Mouse (Mus musculus) MEL (cell line): ENCODE results near the gene P3h4. TPM values are rescaled to one million over a fixed set of nuclear protein-coding genes. Genes with fewer than 3 reads are reported as not detected.

Experiments used
- DNase-seq: peaks from one replicate; pipeline ENCODE4 v3.0.0; 2011; ENCODE audit warnings: low read depth, low spot score
- H3K27ac ChIP-seq: 2 replicates; pipeline ENCODE4 v1.5.1; 2012; ENCODE audit warnings: low read depth, mild to moderate bottlenecking, control low read depth, low read length, moderate library complexity; ENCODE audit not compliant: control insufficient read depth
- H3K27me3 ChIP-seq, 2 experiments: fragments of 150-350 bp in 1 of 2; sonication (generic) in 1 of 2; 2 replicates each; pipeline ENCODE4 v1.6.1; 2012; ENCODE audit warnings: low read length in 2 of 2, mild to moderate bottlenecking in 2 of 2, improper control_type of control experiment in 1 of 2, moderate library complexity in 1 of 2; ENCODE audit not compliant: insufficient read depth in 2 of 2, control insufficient read depth in 1 of 2
- H3K36me3 ChIP-seq, 2 experiments: 2 replicates each; pipeline ENCODE4 v1.6.1; 2012 to 2014; ENCODE audit warnings: low read length in 2 of 2, improper control_type of control experiment in 1 of 2, inconsistent platforms in 1 of 2, mild to moderate bottlenecking in 1 of 2; ENCODE audit not compliant: insufficient read depth in 2 of 2, control insufficient read depth in 1 of 2
- H3K4me1 ChIP-seq, 2 experiments: fragments of 150-350 bp in 1 of 2; sonication (generic) in 1 of 2; 2 replicates each; pipeline ENCODE4 v1.6.1; 2012; ENCODE audit warnings: low read length in 2 of 2, improper control_type of control experiment in 1 of 2, mild to moderate bottlenecking in 1 of 2; ENCODE audit not compliant: insufficient read depth in 2 of 2, control insufficient read depth in 1 of 2
- H3K4me3 ChIP-seq, 2 experiments: fragments of 150-350 bp in 1 of 2; sonication (generic) in 1 of 2; 2 replicates each; pipeline ENCODE4 v1.5.1; 2012; ENCODE audit warnings: low read depth in 2 of 2, low read length in 2 of 2, mild to moderate bottlenecking in 2 of 2, moderate library complexity in 2 of 2, control low read depth in 1 of 2, improper control_type of control experiment in 1 of 2; ENCODE audit not compliant: control insufficient read depth in 1 of 2, insufficient read depth in 1 of 2
- H3K79me2 ChIP-seq: 2 replicates; pipeline ENCODE4 v1.6.1; 2012; ENCODE audit warnings: mild to moderate bottlenecking, low read length, moderate library complexity; ENCODE audit not compliant: control insufficient read depth, poor library complexity, insufficient read depth
- H3K9ac ChIP-seq: 2 replicates; pipeline ENCODE4 v1.6.1; 2012; ENCODE audit warnings: low read depth, mild to moderate bottlenecking, control low read depth, low read length, moderate library complexity; ENCODE audit not compliant: control insufficient read depth, poor library complexity, severe bottlenecking
- H3K9me3 ChIP-seq: fragments of 150-350 bp; sonication (generic); replicated peaks from 2 replicates; pipeline ENCODE4 v1.6.1; 2012; ENCODE audit warnings: mild to moderate bottlenecking, low read length, improper control_type of control experiment, moderate library complexity; ENCODE audit not compliant: insufficient read depth
- BHLHE40 ChIP-seq: IDR thresholded peaks from 2 replicates; pipeline ENCODE4 v1.6.1; 2012; ENCODE audit warnings: low read depth, mild to moderate bottlenecking, inconsistent platforms, low read length, improper control_type of control experiment, borderline replicate concordance
- CHD1 ChIP-seq: IDR thresholded peaks from 2 replicates; pipeline ENCODE4 v1.6.1; 2012; ENCODE audit warnings: low read depth, mild to moderate bottlenecking, inconsistent platforms, low read length, improper control_type of control experiment
- CHD2 ChIP-seq: IDR thresholded peaks from 2 replicates; pipeline ENCODE4 v1.6.1; 2011; ENCODE audit warnings: low read length, improper control_type of control experiment
- CTCF ChIP-seq, 3 experiments: IDR thresholded peaks in 2 of 3; conservative IDR thresholded peaks in 1 of 3; 2 replicates each; pipeline ENCODE4 v1.5.1; 2011 to 2012; ENCODE audit warnings: low read length in 3 of 3, low read depth in 2 of 3, mild to moderate bottlenecking in 2 of 3, improper control_type of control experiment in 1 of 3, inconsistent platforms in 1 of 3, mixed read lengths in 1 of 3, moderate library complexity in 1 of 3; ENCODE audit not compliant: control insufficient read depth in 1 of 3, insufficient read depth in 1 of 3, poor library complexity in 1 of 3, severe bottlenecking in 1 of 3
- ELF1 ChIP-seq: IDR thresholded peaks from 2 replicates; pipeline ENCODE4 v1.6.1; 2014; ENCODE audit warnings: low read depth, mild to moderate bottlenecking, inconsistent platforms, low read length, improper control_type of control experiment, moderate library complexity
- EP300 ChIP-seq, 2 experiments: IDR thresholded peaks; 2 replicates each; pipeline ENCODE4 v1.6.1; 2011; ENCODE audit warnings: improper control_type of control experiment in 2 of 2, low read length in 2 of 2, low read depth in 1 of 2, mild to moderate bottlenecking in 1 of 2
- ETS1 ChIP-seq: IDR thresholded peaks from 2 replicates; pipeline ENCODE4 v1.6.1; 2012; ENCODE audit warnings: low read depth, mild to moderate bottlenecking, inconsistent platforms, low read length, improper control_type of control experiment, moderate library complexity
- GABPA ChIP-seq: IDR thresholded peaks from 2 replicates; pipeline ENCODE4 v1.6.1; 2012; ENCODE audit warnings: low read depth, mild to moderate bottlenecking, inconsistent platforms, low read length, improper control_type of control experiment, moderate library complexity
- GATA1 ChIP-seq: IDR thresholded peaks from 2 replicates; pipeline ENCODE4 v1.6.1; 2011; ENCODE audit warnings: low read depth, low read length, improper control_type of control experiment
- HCFC1 ChIP-seq: IDR thresholded peaks from 2 replicates; pipeline ENCODE4 v1.6.1; 2012; ENCODE audit warnings: low read depth, mild to moderate bottlenecking, inconsistent platforms, low read length, improper control_type of control experiment, moderate library complexity
- JUND ChIP-seq: IDR thresholded peaks from 2 replicates; pipeline ENCODE4 v1.6.1; 2011; ENCODE audit warnings: low read depth, mild to moderate bottlenecking, improper control_type of control experiment, low read length
- MAX ChIP-seq: IDR thresholded peaks from 2 replicates; pipeline ENCODE4 v1.6.1; 2011; ENCODE audit warnings: low read length, improper control_type of control experiment
- MAZ ChIP-seq: IDR thresholded peaks from 2 replicates; pipeline ENCODE4 v1.6.1; 2012; ENCODE audit warnings: low read depth, mild to moderate bottlenecking, inconsistent platforms, low read length, improper control_type of control experiment
- MEF2A ChIP-seq: IDR thresholded peaks from 2 replicates; pipeline ENCODE4 v1.6.1; 2014; ENCODE audit warnings: low read depth, mild to moderate bottlenecking, inconsistent platforms, low read length, improper control_type of control experiment; ENCODE audit not compliant: poor library complexity, insufficient replicate concordance, severe bottlenecking; ENCODE audit errors: extremely low read depth
- MYB ChIP-seq: IDR thresholded peaks from 2 replicates; pipeline ENCODE4 v1.6.1; 2011; ENCODE audit warnings: mild to moderate bottlenecking, low read depth, low read length, improper control_type of control experiment
- MYC ChIP-seq: IDR thresholded peaks from 2 replicates; pipeline ENCODE4 v1.6.1; 2011; ENCODE audit warnings: low read depth, mild to moderate bottlenecking, low read length, improper control_type of control experiment, moderate library complexity
- NELFE ChIP-seq: IDR thresholded peaks from 2 replicates; pipeline ENCODE4 v1.6.1; 2011; ENCODE audit warnings: low read depth, low read length, improper control_type of control experiment
- NRF1 ChIP-seq: IDR thresholded peaks from 2 replicates; pipeline ENCODE4 v1.6.1; 2014; ENCODE audit warnings: low read depth, mild to moderate bottlenecking, inconsistent platforms, low read length, improper control_type of control experiment, moderate library complexity; ENCODE audit not compliant: poor library complexity, insufficient read depth, severe bottlenecking
- POLR2A ChIP-seq, 2 experiments: IDR thresholded peaks; 2 replicates each; pipeline ENCODE4 v1.6.1; 2011 to 2012; ENCODE audit warnings: low read length in 2 of 2, mild to moderate bottlenecking in 2 of 2, control low read depth in 1 of 2, improper control_type of control experiment in 1 of 2, low read depth in 1 of 2, moderate library complexity in 1 of 2; ENCODE audit not compliant: control insufficient read depth in 1 of 2, insufficient read depth in 1 of 2, poor library complexity in 1 of 2
- POLR2AphosphoS2 ChIP-seq: IDR thresholded peaks from 2 replicates; pipeline ENCODE4 v1.6.1; 2011; ENCODE audit warnings: low read length, improper control_type of control experiment
- POLR2AphosphoS5 ChIP-seq: IDR thresholded peaks from 2 replicates; pipeline ENCODE4 v1.6.1; 2012; ENCODE audit warnings: low read depth, borderline replicate concordance, mild to moderate bottlenecking, inconsistent platforms, low read length, moderate library complexity, mixed read lengths
- RAD21 ChIP-seq: IDR thresholded peaks from 2 replicates; pipeline ENCODE4 v1.6.1; 2011; ENCODE audit warnings: mild to moderate bottlenecking, low read depth, low read length, improper control_type of control experiment
- SIN3A ChIP-seq: IDR thresholded peaks from 2 replicates; pipeline ENCODE4 v1.6.1; 2012; ENCODE audit warnings: low read length, improper control_type of control experiment, inconsistent platforms
- SMC3 ChIP-seq: IDR thresholded peaks from 2 replicates; pipeline ENCODE4 v1.6.1; 2011; ENCODE audit warnings: low read depth, low read length, improper control_type of control experiment
- TAL1 ChIP-seq: IDR thresholded peaks from 2 replicates; pipeline ENCODE4 v1.6.1; 2012; ENCODE audit warnings: mild to moderate bottlenecking, inconsistent platforms, low read length, moderate library complexity, mixed read lengths
- TBP ChIP-seq: IDR thresholded peaks from 2 replicates; pipeline ENCODE4 v1.8.0; 2011; ENCODE audit warnings: low read depth, low read length, improper control_type of control experiment
- TCF12 ChIP-seq: IDR thresholded peaks from 2 replicates; pipeline ENCODE4 v1.6.1; 2014; ENCODE audit warnings: low read depth, mild to moderate bottlenecking, inconsistent platforms, low read length, improper control_type of control experiment, moderate library complexity
- UBTF ChIP-seq: IDR thresholded peaks from 2 replicates; pipeline ENCODE4 v1.6.1; 2012; ENCODE audit warnings: low read depth, mild to moderate bottlenecking, inconsistent platforms, low read length, improper control_type of control experiment, moderate library complexity, borderline replicate concordance; ENCODE audit not compliant: insufficient read depth
- USF1 ChIP-seq: IDR thresholded peaks from 2 replicates; pipeline ENCODE4 v1.6.1; 2014; ENCODE audit warnings: low read depth, mild to moderate bottlenecking, inconsistent platforms, low read length, improper control_type of control experiment, moderate library complexity
- USF2 ChIP-seq, 2 experiments: IDR thresholded peaks; 2 replicates each; pipeline ENCODE4 v1.6.1; 2011 to 2012; ENCODE audit warnings: improper control_type of control experiment in 2 of 2, low read length in 2 of 2, borderline replicate concordance in 1 of 2, inconsistent platforms in 1 of 2, low read depth in 1 of 2, mild to moderate bottlenecking in 1 of 2; ENCODE audit not compliant: insufficient read depth in 1 of 2
- ZC3H11A ChIP-seq: IDR thresholded peaks from 2 replicates; pipeline ENCODE4 v1.6.1; 2012; ENCODE audit warnings: low read depth, mild to moderate bottlenecking, inconsistent platforms, low read length, improper control_type of control experiment
- ZKSCAN1 ChIP-seq: IDR thresholded peaks from 2 replicates; pipeline ENCODE4 v1.6.1; 2012; ENCODE audit warnings: low read depth, mild to moderate bottlenecking, inconsistent platforms, low read length, improper control_type of control experiment, moderate library complexity
- ZNF384 ChIP-seq: IDR thresholded peaks from 2 replicates; pipeline ENCODE4 v1.6.1; 2012; ENCODE audit warnings: low read depth, mild to moderate bottlenecking, inconsistent platforms, low read length, improper control_type of control experiment
- polyA plus RNA-seq, 2 experiments: library from polyadenylated mRNA; stranded (reverse) in 1 of 2; unstranded in 1 of 2; fragments of >175 nt in 1 of 2; fragments of >200 nt in 1 of 2; gene quantifications; 2 replicates each; pipeline versions ENCODE4 v1.2.1 to v1.2.4; 2012; ENCODE audit warnings: low replicate concordance in 2 of 2, low read depth in 1 of 2; ENCODE audit not compliant: insufficient read length in 2 of 2, insufficient read depth in 1 of 2, missing spikeins in 1 of 2
- total RNA-seq: library from RNA; depleted of rRNA; stranded (reverse); fragments of 300-350 nt; gene quantifications from 2 replicates; pipeline ENCODE4 v1.2.3, GENCODE M21; 2012

Gene P3h4
- total and polyA plus RNA-seq, 3 experiments: 0.88 TPM; not detected in 2

- TF ChIP-seq TCF12 (peak; percentile 70), MYC (no peak), POLR2AphosphoS5 (no peak), MAZ (peak; percentile 19; the same call in 1 of the 2 replicates), MAX (peak; percentile 71), NRF1 (no peak), MEF2A (peak; percentile 95), JUND (no peak), POLR2AphosphoS2 (no peak), TBP (0 out of 2 replicates have a peak, but pooled peaks have one; percentile 23), UBTF (no peak), EP300 (IDR thresholded peaks at IDR 0.05; ENCODE audit: low read depth in 1 of 2, low read length in 2 of 2) (peak; percentile 41 to 44; a peak in 1 of 4 replicates), ZNF384 (no peak)
Measured at GRCm38 (mm10) chr11:100402240-100402639, 12.4 kb downstream of the P3h4 start (continued).

DNA sequence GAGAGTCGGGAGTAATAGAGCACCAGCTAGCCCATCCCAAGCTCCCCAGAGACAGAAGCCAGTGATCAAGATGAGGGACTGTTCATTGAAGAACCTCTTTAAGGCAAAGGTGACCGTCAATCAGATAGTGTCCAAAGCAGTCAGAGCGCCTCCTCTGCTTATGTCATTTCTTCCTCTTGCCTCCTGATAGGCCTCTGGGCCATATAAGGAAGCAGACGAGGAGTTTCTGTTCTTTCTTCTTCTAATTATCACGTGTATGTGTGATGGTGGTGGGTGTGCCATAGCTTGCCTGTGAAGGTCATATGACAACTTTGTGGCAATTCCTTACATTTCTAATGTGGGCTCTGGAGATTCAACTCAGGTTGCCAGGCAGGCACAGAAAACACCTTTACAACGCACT, 13.8 kb downstream of the P3h4 start:
- peak; percentile 88 for DNase-seq
- Histone ChIP-seq H3K27me3 (no peaks in the 10 kb centered on the region), H3K4me3 (peak overlapping the region; percentile 19 to 30), H3K4me1 (peaks cover 20 to 60% of the 10 kb centered on the region in 2 experiments), H3K79me2 (no peaks in the 10 kb centered on the region), H3K9me3 (no peaks in the 10 kb centered on the region), H3K27ac (peak overlapping the region; percentile 27), H3K36me3 (peaks cover 0 to 34% of the 10 kb centered on the region in 2 experiments; a peak in 2 of 4 replicates), H3K9ac (peak overlapping the region; percentile 33)
- TF ChIP-seq GATA1: peak; percentile 85
- TF ChIP-seq HCFC1: peak; percentile 70
- TF ChIP-seq SMC3: no peak
- TF ChIP-seq POLR2A (IDR thresholded peaks at IDR 0.05; ENCODE audit: control insufficient read depth in 1 of 2, insufficient read depth in 1 of 2, low read depth in 1 of 2, low read length in 2 of 2, poor library complexity in 1 of 2): 0 out of 4 replicates have a peak, but pooled peaks of 1 of the 2 experiments have one; percentile 32
- no peak for TF ChIP-seq ZNF384
- TF ChIP-seq ZC3H11A: no peak
- TF ChIP-seq MYB: no peak
- TF ChIP-seq CHD1: no peak
- peak; percentile 72; the same call in 1 of the 2 replicates for TF ChIP-seq MYC
- TF ChIP-seq ZKSCAN1: no peak
- peak; percentile 96 for TF ChIP-seq SIN3A
- TF ChIP-seq USF1: peak; percentile 85
- TF ChIP-seq USF2 (IDR thresholded peaks at IDR 0.05; ENCODE audit: borderline replicate concordance in 1 of 2, insufficient read depth in 1 of 2, low read depth in 1 of 2, low read length in 2 of 2): 0 out of 4 replicates have a peak, but pooled peaks of 1 of the 2 experiments have one; percentile 28
- no peak for TF ChIP-seq NELFE
- TF ChIP-seq UBTF: no peak
- TF ChIP-seq CHD2: no peak
- peak; percentile 64; the same call in 1 of the 2 replicates for TF ChIP-seq ETS1
- TF ChIP-seq GABPA: no peak
- no peak for TF ChIP-seq RAD21
- TF ChIP-seq TCF12: no peak; the same call in 1 of the 2 replicates
- TF ChIP-seq ELF1: peak; percentile 83
- TF ChIP-seq JUND: no peak
- TF ChIP-seq POLR2AphosphoS2: no peak
- peak; percentile 87 for TF ChIP-seq MAX
- TF ChIP-seq BHLHE40: peak; percentile 87
- peak in 1 of 3 experiments; percentile 14; a peak in 1 of 6 replicates for TF ChIP-seq CTCF (IDR thresholded peaks at IDR 0.05 in 2 of 3, conservative IDR thresholded peaks at IDR 0.05 in 1 of 3; ENCODE audit: control insufficient read depth in 1 of 3, insufficient read depth in 1 of 3, low read depth in 2 of 3, low read length in 3 of 3, poor library complexity in 1 of 3, severe bottlenecking in 1 of 3)
- TF ChIP-seq EP300 (IDR thresholded peaks at IDR 0.05; ENCODE audit: low read depth in 1 of 2, low read length in 2 of 2): peak; percentile 9 to 19; a peak in 2 of 4 replicates
- TF ChIP-seq MAZ: no peak
- no peak for TF ChIP-seq TAL1
